Mouse (Mus musculus): ENCODE measurements at regions not wholly inside any gene's neighbourhood (a gene's known extent, or its start where the extent isn't known, plus 50 kb on each side); places are given as distances from the start of the nearest gene placed in this dataset.
"Not testable (repeated sequence)": the region's sequence is repeated elsewhere in the genome, so short reads cannot be mapped to it uniquely, and the experiment has no call there.

DNA sequence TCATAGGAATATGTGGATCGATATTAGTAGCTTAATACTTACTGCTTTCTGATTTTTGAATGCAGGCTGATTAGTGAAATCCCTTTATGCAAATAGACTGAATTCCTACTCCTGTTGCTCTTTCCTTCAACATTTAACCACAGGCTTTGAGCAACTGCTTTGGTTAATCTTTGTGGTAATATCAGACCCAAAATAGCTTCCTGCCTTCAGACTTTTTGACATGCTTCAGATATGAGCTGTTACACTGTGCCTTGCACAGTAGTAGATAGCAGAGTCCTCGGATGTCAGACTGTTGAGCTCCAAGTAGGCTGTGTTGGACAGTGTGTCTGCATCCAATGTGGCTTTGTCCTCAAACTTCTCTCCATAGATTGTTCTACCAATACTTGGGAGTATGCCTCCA lies 1020.6 kb downstream of the Adam6a start:
- peak; percentile 90 for DNase-seq (ENCODE audit: low read depth)

- peak; percentile 61 for DNase-seq (ENCODE audit: low read depth)
These were observed 1039.7 kb downstream of the Adam6a start for GRCm38 (mm10) chr12:114583371-114583770.

- DNase-seq (ENCODE audit: low read depth) = peak; percentile 82
These were observed 1043.5 kb downstream of the Adam6a start for GRCm38 (mm10) chr12:114587227-114587626.

GRCm38 (mm10) chr12:114597672-114598071 lies 1054.0 kb downstream of the Adam6a start:
- DNase-seq (ENCODE audit: low read depth) = peak; percentile 89

DNA sequence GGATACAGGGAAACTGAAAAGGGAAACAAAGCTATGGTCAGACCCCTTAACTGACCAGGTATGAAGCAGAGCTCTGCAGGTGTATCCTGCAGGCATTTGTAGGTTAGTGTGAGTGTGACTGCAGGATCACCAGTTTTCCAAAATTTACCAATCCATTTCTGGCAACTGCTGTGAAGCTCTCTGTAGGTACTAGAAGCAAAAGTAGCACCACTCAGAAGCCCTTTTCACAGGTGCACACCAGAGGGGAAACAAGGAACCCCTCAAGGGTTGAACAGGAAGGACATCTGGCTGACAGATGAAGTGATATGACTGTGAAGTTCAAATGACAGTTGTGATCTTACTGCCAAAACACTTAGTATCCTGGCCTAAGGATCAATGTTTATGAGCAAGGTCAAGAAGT lies 1065.5 kb downstream of the Adam6a start:
- DNase-seq (ENCODE audit: low read depth) = no peak

DNA sequence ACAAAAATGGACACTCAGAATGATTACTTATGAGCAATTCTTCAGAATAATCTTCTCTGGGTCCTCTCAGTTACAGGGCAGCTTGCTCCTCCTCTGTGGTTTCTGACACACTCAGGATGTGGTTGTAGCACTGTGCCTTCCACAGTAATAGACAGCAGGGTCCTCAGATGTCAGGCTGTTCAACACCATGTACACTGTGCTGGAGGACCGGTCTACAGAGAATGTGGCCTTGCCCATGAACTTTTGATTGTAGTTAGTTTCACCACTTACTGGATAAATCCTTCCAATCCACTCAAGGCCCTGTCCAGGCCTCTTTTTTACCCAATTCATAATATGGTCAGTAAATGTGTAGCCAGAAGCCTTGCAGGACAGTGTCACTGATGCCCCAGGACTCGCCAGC lies 1068.4 kb downstream of the Adam6a start:
- DNase-seq (ENCODE audit: low read depth) = peak; percentile 89

DNA sequence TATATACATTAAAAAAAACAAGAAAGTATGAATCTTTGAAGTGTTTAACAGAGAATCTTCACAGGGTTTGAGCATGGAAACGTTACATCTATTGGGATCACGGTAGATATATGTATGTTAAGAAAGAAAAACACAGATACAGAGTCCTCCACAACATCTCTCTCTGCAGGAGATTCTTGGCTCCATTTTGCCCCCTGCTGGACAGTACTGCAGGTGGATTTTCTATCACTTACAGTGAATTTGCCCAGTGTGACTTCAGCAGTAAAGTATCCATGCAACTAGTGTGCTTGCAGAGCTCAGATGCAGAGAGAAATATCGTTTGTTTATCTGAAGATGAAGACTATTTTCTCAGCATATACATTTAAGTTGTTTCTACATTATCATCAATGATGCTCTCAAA lies 1071.5 kb downstream of the Adam6a start:
- DNase-seq (ENCODE audit: low read depth) = peak; percentile 78

DNA sequence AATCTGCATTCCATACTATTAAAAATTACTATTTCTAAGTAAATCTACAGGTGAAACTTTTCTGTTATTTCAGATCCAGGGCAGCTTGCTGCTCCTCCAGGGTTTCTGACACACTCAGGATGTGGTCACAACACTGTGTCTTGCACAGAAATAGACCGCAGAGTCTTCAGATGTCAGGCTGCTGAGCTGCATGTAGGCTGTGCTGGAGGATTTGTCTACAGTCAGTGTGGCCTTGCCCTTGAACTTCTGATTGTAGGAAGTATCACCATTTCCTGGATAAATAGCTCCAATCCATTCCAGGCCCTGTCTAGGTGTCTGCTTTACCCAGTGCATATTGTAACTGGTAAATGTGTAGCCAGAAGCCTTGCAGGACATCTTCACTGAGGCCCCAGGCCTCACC lies 1072.0 kb downstream of the Adam6a start:
- DNase-seq (ENCODE audit: low read depth) = peak; percentile 80

DNA sequence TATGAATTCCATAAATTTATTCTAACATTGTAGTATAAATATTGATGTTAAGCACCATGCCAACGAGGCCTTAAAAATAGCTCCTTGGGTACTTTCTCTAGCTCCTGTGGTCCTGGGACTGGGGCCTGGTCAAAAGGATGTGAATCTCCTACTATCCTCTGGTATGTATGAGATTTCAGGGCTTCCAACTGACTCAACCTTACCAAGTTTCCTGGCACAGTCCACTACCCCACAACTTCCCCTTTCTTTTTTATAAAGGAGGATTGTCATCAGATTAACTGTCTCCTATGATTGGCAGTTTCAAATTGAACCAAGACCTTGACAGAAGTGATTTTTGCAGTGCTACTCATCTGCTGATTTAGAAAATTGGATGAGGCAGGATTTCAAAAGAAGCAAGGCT lies 1097.4 kb downstream of the Adam6a start:
- DNase-seq (ENCODE audit: low read depth) = peak; percentile 92

DNA sequence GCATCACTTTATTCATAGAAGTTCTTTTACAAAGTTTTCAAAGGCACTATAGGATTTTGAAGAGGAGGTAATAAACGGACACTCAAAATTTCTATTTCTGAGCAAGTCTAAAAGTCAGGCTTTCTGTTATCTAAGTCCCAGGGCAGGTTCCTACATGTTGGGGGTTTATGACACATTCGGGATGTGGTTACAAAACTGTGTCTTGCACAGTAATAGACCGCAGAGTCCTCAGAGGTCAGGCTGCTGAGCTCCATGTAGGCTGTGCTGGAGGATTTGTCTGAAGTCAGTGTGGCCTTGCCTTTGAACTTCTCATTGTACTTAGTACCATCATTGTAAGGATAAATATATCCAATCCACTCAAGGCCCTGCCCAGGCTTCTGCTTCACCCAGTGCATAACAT lies 1102.7 kb downstream of the Adam6a start:
- DNase-seq (ENCODE audit: low read depth) = peak; percentile 97

DNA sequence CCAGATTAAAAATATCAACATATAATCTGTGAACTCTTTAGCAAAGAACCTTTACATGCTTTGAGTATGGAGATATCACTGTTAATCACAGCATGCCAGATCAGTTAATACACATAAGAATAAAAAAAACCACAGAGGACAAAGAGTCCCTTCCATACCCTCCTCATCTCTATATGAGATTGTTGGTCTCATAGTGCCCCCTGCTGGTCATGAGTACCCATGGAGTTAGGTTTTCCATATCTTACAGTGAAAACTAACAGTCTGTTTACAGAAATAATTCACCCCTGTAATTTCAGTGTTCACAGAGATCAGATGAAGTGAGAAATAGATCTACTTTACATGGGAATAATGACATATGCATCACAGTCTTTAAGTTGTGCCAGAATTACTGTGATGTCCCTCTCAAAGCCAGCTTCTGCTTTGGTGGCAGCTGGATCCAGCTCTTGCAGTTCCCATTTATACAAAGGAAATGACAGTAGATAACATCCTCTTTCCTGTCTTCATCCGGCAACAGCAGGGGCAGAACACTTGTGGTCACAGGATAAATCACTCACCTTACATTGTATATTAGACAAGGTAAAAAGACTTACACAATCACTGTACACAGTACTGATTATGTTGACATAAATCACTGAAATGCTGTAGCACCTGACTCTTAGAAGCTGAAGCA lies 1106.9 kb downstream of the Adam6a start:
- peak; percentile 59 for DNase-seq (ENCODE audit: low read depth)

GRCm38 (mm10) chr12:114657134-114657533 lies 1113.4 kb downstream of the Adam6a start:
- not testable (repeated sequence) for DNase-seq (ENCODE audit: low read depth)
